Mouse (Mus musculus): ENCODE results near the gene Lrrc19.

The Lrrc19 gene

DNA sequence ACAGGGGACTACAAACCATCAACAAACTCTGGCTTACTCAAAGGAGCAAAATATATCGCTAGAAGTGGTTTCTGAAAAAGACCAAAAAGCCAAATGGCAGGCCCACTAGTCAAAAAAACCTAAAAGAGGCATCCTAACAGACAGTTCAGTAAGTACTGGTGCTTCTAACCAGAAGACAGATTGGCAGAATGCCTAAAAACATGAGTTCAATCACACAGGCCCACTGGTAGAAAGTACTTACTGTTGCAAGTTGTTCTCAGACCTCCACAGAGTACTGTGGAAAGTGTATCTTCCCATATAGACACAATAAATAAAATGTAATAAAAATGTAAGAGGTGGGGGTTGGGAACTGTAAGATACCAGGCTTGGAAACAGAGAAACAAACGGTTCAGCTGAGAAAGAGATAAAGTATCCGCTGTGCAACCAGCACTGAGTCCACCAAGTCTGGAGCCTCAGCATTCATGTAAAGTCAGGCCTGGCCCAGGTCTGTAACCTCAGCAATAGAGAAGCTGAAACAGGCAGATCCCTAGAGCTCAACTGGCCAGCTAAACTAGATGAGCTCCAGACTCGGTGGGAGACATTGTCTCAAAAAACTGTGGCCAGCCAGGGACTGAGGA is 58.1 kb downstream of the Lrrc19 start:
- no peak for ATAC-seq (ENCODE audit: low TSS enrichment)
